Mouse (Mus musculus): Measurements from ENCODE around the gene Rps27a. TPM values are rescaled to one million over a fixed set of nuclear protein-coding genes. Genes with fewer than 3 reads are reported as not detected.

The Rps27a gene
- polyA plus RNA-seq, 1 experiment from 2014 or later = 1,102 TPM

DNA sequence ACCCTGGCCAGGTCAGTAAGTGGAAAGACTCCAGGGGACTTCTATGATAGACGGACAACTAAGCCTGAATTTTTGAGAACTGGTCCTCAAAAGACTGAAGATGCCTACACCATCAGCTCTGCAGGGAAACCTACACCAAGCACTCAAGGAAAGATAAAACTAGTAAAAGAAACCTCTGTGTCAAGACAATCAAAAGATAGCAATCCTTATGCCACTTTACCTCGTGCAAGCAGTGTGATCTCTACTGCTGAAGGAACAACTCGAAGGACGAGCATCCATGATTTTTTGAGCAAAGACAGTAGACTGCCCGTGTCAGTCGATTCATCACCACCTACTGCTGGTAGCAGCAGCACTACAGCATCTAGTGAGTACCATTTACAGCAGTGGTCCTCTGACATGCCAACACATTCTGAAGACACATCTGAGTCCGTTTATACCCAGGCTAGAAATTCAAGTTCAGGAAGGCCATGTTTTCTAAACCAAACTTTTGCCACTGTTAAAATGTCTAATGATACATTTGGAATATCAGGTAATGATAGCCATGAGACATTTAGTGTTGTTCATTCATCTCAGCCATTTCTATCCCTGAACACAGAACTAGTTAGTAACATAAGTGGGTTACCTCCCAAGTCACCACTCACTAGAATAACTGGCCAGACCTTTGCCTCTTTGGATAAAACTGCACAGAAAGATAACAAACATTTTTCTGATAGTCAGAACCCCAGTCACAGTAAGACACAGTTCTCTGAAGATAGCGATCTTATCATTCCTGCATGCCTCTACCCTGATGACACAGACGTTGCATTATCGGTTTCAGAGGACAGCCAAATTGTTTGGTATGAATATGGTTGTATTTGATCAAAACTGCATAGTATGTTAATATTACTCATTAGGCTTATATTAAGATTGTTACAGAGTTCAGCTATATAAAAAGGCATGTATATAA is 43.7 kb downstream of the Rps27a start:
- Histone ChIP-seq H3K4me3 (no peak overlapping the region), H3K36me3 (replicated peaks) (peaks cover 51% of the 10 kb centered on the region), H3K27ac (no peak overlapping the region), H3K27me3 (ENCODE audit: poor library complexity, severe bottlenecking) (no peaks in the 10 kb centered on the region), H3K9me3 (no peaks in the 10 kb centered on the region), H3K4me1 (no peaks in the 10 kb centered on the region)
- 93% methylated on average over 10 of the region's 10 CpGs for WGBS
- DNase-seq (ENCODE audit: extremely low spot score, low spot score) = no peak

DNA sequence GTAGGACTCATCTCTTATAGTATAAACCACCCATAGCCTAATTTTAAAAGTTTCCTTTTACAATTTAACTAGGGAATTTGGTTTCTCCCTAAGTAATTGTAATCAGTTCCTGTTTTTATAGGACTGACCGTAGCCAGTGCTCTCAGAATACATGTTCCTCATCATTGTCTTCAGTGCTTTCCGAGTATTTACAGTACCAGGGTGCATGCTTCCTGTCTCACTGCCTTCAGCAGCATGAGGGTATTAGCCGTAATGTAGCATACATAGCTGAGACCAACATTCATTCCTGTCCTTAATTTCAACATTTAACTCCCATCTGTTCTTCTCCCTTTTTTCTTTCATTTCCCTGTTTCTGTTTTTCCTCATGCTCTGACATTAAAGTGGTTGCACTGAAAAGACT is 50.9 kb downstream of the Rps27a start:
- no peaks in the 10 kb centered on the region for H3K4me1 ChIP-seq
- WGBS = 87% methylated on average over 3 of the region's 3 CpGs
- H3K36me3 ChIP-seq (replicated peaks) = peaks cover 71% of the 10 kb centered on the region
- H3K27me3 ChIP-seq (ENCODE audit: poor library complexity, severe bottlenecking) = no peaks in the 10 kb centered on the region
- H3K27ac ChIP-seq = no peak overlapping the region
- DNase-seq (ENCODE audit: extremely low spot score, low spot score) = no peak
- H3K4me3 ChIP-seq = no peak overlapping the region
- H3K9me3 ChIP-seq = no peaks in the 10 kb centered on the region

Other genes with a start within 250 kb of the Rps27a start
- 36.5 and 38.6 TPM in 2 replicates for gene Ccdc88a, start 174.5 kb downstream of the Rps27a start, polyA plus RNA-seq (2016; fragmentation: Nextera tagmentation; extraction: Ambion mirVana)
- gene Prorsd1, start 33.1 kb downstream of the Rps27a start, polyA plus RNA-seq (2016; fragmentation: Nextera tagmentation; extraction: Ambion mirVana) = 19.3 and 19.4 TPM in 2 replicates
- gene Mtif2, start 21.7 kb downstream of the Rps27a start, polyA plus RNA-seq (2016; fragmentation: Nextera tagmentation; extraction: Ambion mirVana) = 51.3 and 53.6 TPM in 2 replicates
- gene Clhc1, start 159 bp downstream of the Rps27a start, polyA plus RNA-seq (2016; fragmentation: Nextera tagmentation; extraction: Ambion mirVana) = 0.21 and 0.37 TPM in 2 replicates
- gene Rtn4, start 144.8 kb upstream of the Rps27a start, polyA plus RNA-seq (2016; fragmentation: Nextera tagmentation; extraction: Ambion mirVana) = 58.6 and 63.4 TPM in 2 replicates